In the genomic region with DNA sequence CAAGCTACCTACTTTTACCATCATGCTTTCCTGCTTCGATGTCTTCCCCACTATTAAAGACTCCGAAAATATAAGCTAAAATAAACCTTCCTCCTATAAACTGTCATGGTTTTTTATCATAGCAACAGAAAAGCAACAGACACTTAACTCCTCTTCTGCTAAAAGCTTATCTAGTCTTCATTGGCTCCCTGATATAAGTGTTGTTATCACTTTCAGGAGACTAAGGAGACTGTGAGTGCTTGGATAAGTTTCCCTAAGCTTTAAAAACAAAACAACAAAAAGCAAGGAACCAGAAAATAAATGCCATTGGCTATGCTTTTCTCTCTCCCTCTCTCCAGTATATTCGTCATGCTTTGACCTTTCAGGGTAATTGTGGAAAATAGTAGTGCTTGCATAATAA, we compare ENCODE assay signal across 34 mouse cellular contexts. TPM values are rescaled to one million over a fixed set of nuclear protein-coding genes. Genes with fewer than 3 reads are reported as not detected.
"Had no signal": no experiment of that assay in that cellular context is flagged by ENCODE, and none has a peak within 500 bp of the region (broad histone marks: within the 10 kb centered on the region; RNA-seq: fewer than 3 reads in every experiment).

No protein-coding gene starts in this region.

- H3K4me1 ChIP-seq: limb, embryonic 15.5 days; liver, embryonic 15.5 days; lung, embryonic 15.5 days; midbrain, embryonic 10.5 days; midbrain, embryonic 12.5 days; midbrain, embryonic 13.5 days; midbrain, embryonic 15.5 days had no signal

- DNase-seq: left cerebral cortex, postnatal 4 days; liver; liver, embryonic 13.5 days; lung, adult 18-20 months; lung, adult 2 months; lung, embryonic 14.5 days; lung, postnatal 10 days; lung, postnatal 14 days; lung, postnatal 36 days; lung, postnatal 4 days; midbrain, embryonic 14.5 days had no signal

- H3K4me3 ChIP-seq: left cerebral cortex, adult 2 months; limb, embryonic 10.5 days; limb, embryonic 12.5 days; limb, embryonic 13.5 days; limb, embryonic 15.5 days; liver, embryonic 13.5 days; liver, embryonic 15.5 days; lung, embryonic 15.5 days; megakaryocyte, embryonic 14.5 days; midbrain, embryonic 10.5 days; midbrain, embryonic 12.5 days; midbrain, embryonic 13.5 days; midbrain, embryonic 15.5 days; myocyte had no signal

- H3K9ac ChIP-seq: limb, embryonic 12.5 days; limb, embryonic 13.5 days; limb, embryonic 15.5 days; liver, embryonic 13.5 days; liver, embryonic 14.5 days; liver, embryonic 15.5 days; lung, embryonic 14.5 days; lung, embryonic 15.5 days; midbrain, embryonic 12.5 days; midbrain, embryonic 13.5 days; midbrain, embryonic 15.5 days had no signal

- H3K27me3 ChIP-seq: limb, embryonic 12.5 days; limb, embryonic 13.5 days; limb, embryonic 15.5 days; liver, embryonic 13.5 days; liver, embryonic 15.5 days; lung, embryonic 15.5 days; midbrain, embryonic 15.5 days had no signal

- H3K9me3 ChIP-seq: limb, embryonic 10.5 days; limb, embryonic 12.5 days; limb, embryonic 15.5 days; liver, embryonic 13.5 days; liver, embryonic 15.5 days; lung, embryonic 15.5 days; megakaryocyte, embryonic 14.5 days; midbrain, embryonic 10.5 days; midbrain, embryonic 12.5 days; midbrain, embryonic 13.5 days; midbrain, embryonic 15.5 days had no signal

- ATAC-seq: lung, postnatal 0 days; midbrain, embryonic 13.5 days; midbrain, embryonic 15.5 days; midbrain, embryonic 16.5 days had no signal

- H3K27ac ChIP-seq: left cerebral cortex, adult 2 months; limb, embryonic 10.5 days; limb, embryonic 12.5 days; limb, embryonic 13.5 days; limb, embryonic 15.5 days; liver, embryonic 13.5 days; liver, embryonic 14.5 days; liver, embryonic 15.5 days; lung, embryonic 15.5 days; macrophage; midbrain, embryonic 10.5 days; midbrain, embryonic 12.5 days; midbrain, embryonic 13.5 days; midbrain, embryonic 15.5 days had no signal

- H3K36me3 ChIP-seq: limb, embryonic 10.5 days; limb, embryonic 12.5 days; limb, embryonic 13.5 days; limb, embryonic 15.5 days; liver, embryonic 13.5 days; liver, embryonic 15.5 days; lung, embryonic 15.5 days; midbrain, embryonic 10.5 days; midbrain, embryonic 12.5 days; midbrain, embryonic 13.5 days; midbrain, embryonic 15.5 days had no signal

- H3K4me2 ChIP-seq: limb, embryonic 12.5 days; limb, embryonic 13.5 days; limb, embryonic 15.5 days; liver, embryonic 11.5 days; liver, embryonic 13.5 days; liver, embryonic 15.5 days; lung, embryonic 14.5 days; lung, embryonic 15.5 days; midbrain, embryonic 11.5 days; midbrain, embryonic 12.5 days; midbrain, embryonic 13.5 days; midbrain, embryonic 15.5 days had no signal

RNA-seq across cellular contexts. Expression of gene Frmd5, which starts 35.4 kb away (rescaled TPM):
- total RNA-seq: liver, adult 2 months; megakaryocyte progenitor cell, adult 5-6 weeks; megakaryocyte, adult 5-6 weeks; megakaryocyte-erythroid progenitor cell, adult 5-6 weeks had no signal
- polyA plus RNA-seq: liver, adult 2 months; macrophage had no signal
